19 mouse cellular contexts compared by ENCODE assay signal in the genomic region with DNA sequence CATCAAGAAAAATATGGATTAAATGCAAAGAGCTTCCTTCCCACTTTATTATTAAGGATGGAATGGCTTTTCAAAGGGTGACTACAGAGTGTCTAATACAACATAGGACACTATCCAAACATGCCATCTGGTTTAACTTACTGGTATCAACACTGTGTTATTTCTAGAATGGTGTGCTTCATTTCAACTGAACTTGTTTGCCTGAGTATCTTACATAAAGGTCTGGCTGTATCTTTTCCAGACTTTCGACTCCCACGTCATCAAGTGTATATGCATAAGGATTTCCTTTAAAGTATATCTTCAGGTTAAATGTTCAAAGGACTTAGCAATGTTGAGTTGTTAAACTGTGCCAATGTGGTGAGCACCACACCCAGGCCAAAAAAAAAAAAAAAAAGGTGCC.
DNase-seq lines count a peak whose midpoint lies in the region; ATAC-seq lines count a peak whose summit lies in the region.
"Had no signal": no experiment of that assay in that cellular context is flagged by ENCODE, and none has a peak within 500 bp of the region (broad histone marks: within the 10 kb centered on the region; RNA-seq: fewer than 3 reads in every experiment).

No protein-coding gene starts in this region.

- no peaks in the 10 kb centered on the region for H3K9me3 ChIP-seq in midbrain, embryonic 11.5 days (ENCODE audit: control insufficient read depth, low read length)
- H3K9me3 ChIP-seq in midbrain, embryonic 10.5 days (replicated peaks): no peaks in the 10 kb centered on the region
- H3K9me3 ChIP-seq: embryonic facial prominence, embryonic 15.5 days; forebrain, embryonic 10.5 days; heart, embryonic 12.5 days; hindbrain, embryonic 10.5 days had no signal

- no peak overlapping the region for H3K4me3 ChIP-seq in midbrain, embryonic 11.5 days (ENCODE audit: low read depth, low read length)
- no peak overlapping the region for H3K4me3 ChIP-seq in midbrain, embryonic 10.5 days
- H3K4me3 ChIP-seq: embryonic facial prominence, embryonic 15.5 days; erythroblast, embryonic 14.5 days; forebrain, embryonic 10.5 days; gastrocnemius, adult 2 months; heart, embryonic 12.5 days; hindbrain, embryonic 10.5 days had no signal

- H3K9ac ChIP-seq in midbrain, embryonic 11.5 days (ENCODE audit: low read length): no peak overlapping the region
- H3K9ac ChIP-seq: embryonic facial prominence, embryonic 15.5 days; heart, embryonic 12.5 days; hindbrain, embryonic 14.5 days had no signal

- no peaks in the 10 kb centered on the region for H3K27me3 ChIP-seq in midbrain, embryonic 11.5 days (ENCODE audit: control insufficient read depth, insufficient read depth, low read length)
- H3K27me3 ChIP-seq in midbrain, embryonic 10.5 days (ENCODE audit: low read depth, poor library complexity, severe bottlenecking): peaks cover 16% of the 10 kb centered on the region; the same call in 1 of the 2 replicates
- H3K27me3 ChIP-seq: embryonic facial prominence, embryonic 15.5 days; heart, embryonic 12.5 days had no signal

- H3K36me3 ChIP-seq in midbrain, embryonic 11.5 days (ENCODE audit: control insufficient read depth, insufficient read depth, low read length): no peaks in the 10 kb centered on the region
- no peaks in the 10 kb centered on the region for H3K36me3 ChIP-seq in midbrain, embryonic 10.5 days
- H3K36me3 ChIP-seq: embryonic facial prominence, embryonic 15.5 days; forebrain, embryonic 10.5 days; heart, embryonic 12.5 days; hindbrain, embryonic 10.5 days had no signal

- peak; percentile 97 for ATAC-seq in frontal cortex, adult (ENCODE audit: low TSS enrichment)
- ATAC-seq in midbrain, embryonic 11.5 days (ENCODE audit: low FRiP score): no peak
- ATAC-seq: forebrain, embryonic 14.5 days had no signal

- no peak for DNase-seq in frontal cortex, postnatal 10 days (ENCODE audit: low spot score in 2 of 2)
- DNase-seq in layer of hippocampus, adult 9-11 months: peak; percentile 25
- no peak for DNase-seq in layer of hippocampus, adult 8-10 months (ENCODE audit: low spot score in 2 of 2)
- DNase-seq in midbrain, embryonic 11.5 days (ENCODE audit: low spot score, missing footprints): peak; percentile 26
- no peak for DNase-seq in midbrain, embryonic 10.5 days (ENCODE audit: low spot score)
- DNase-seq in telencephalon, adult 2 months (ENCODE audit: low read depth, low spot score): peak; percentile 73
- DNase-seq: adrenal gland, postnatal 10 days; cerebellum, adult 11-12 months; cerebellum, postnatal 10 days; gastrocnemius, adult 2 months; gastrocnemius, postnatal 25 days had no signal

- H3K4me2 ChIP-seq in midbrain, embryonic 11.5 days: no peak overlapping the region
- H3K4me2 ChIP-seq: embryonic facial prominence, embryonic 15.5 days; heart, embryonic 12.5 days; hindbrain, embryonic 14.5 days had no signal

- H3K4me1 ChIP-seq in midbrain, embryonic 11.5 days (ENCODE audit: control insufficient read depth, insufficient read depth, low read length): no peaks in the 10 kb centered on the region; the same call in 1 of the 2 replicates
- peaks cover 4% of the 10 kb centered on the region for H3K4me1 ChIP-seq in midbrain, embryonic 10.5 days
- H3K4me1 ChIP-seq: embryonic facial prominence, embryonic 15.5 days; heart, embryonic 12.5 days had no signal

- H3K27ac ChIP-seq in midbrain, embryonic 11.5 days (ENCODE audit: low read depth, low read length): no peak overlapping the region
- H3K27ac ChIP-seq in midbrain, embryonic 10.5 days (replicated peaks): no peak overlapping the region
- H3K27ac ChIP-seq: embryonic facial prominence, embryonic 15.5 days; forebrain, embryonic 10.5 days; gastrocnemius, adult 2 months; hindbrain, embryonic 10.5 days; hindbrain, embryonic 14.5 days had no signal

- WGBS in midbrain, embryonic 11.5 days: 92% methylated on average over 2 of the region's 2 CpGs
- WGBS in midbrain, embryonic 10.5 days: 93% methylated on average over 2 of the region's 2 CpGs

Comparison
In these comparisons a context has a peak if more than half of its experiments do, and no peak if none do; other contexts are left out.
1. DNase-seq: peak in layer of hippocampus, adult 9-11 months (single experiment), midbrain, embryonic 11.5 days (single experiment) and telencephalon, adult 2 months (single experiment); none in frontal cortex, postnatal 10 days (0 of 2), layer of hippocampus, adult 8-10 months (0 of 2) and midbrain, embryonic 10.5 days (single experiment).